Comparison of ENCODE assay signal across 21 mouse cellular contexts in the genomic region with DNA sequence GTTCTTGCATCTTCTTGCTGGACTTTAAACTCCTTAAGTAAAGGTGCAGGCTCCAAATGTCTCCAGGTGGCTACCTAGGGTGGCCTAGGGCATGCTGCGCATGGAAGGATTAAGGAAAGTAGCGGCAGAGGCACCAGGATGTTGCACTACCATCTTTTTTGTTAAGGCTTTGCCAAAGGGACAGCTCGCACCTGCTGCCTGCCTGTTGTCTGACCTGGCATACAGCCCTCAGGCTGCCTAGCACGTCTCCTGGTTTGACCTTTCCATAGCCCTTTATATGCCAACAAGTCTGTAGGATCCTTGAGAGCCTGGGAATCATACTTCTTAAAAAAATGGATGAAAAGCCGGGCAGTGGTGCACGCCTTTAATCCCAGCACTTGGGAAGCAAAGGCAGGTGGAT. TPM values are rescaled to one million over a fixed set of nuclear protein-coding genes. Genes with fewer than 3 reads are reported as not detected.
"Had no signal": no experiment of that assay in that cellular context is flagged by ENCODE, and none has a peak within 500 bp of the region (broad histone marks: within the 10 kb centered on the region; RNA-seq: fewer than 3 reads in every experiment).

No protein-coding gene starts in this region.

- H3K27me3 ChIP-seq: limb, embryonic 12.5 days; limb, embryonic 15.5 days; liver, embryonic 15.5 days had no signal

- H3K9me3 ChIP-seq: limb, embryonic 12.5 days; limb, embryonic 15.5 days; liver, embryonic 15.5 days; midbrain, embryonic 10.5 days had no signal

- H3K27ac ChIP-seq: limb, embryonic 12.5 days; limb, embryonic 15.5 days; liver, embryonic 15.5 days; midbrain, embryonic 10.5 days; stomach, postnatal 0 days had no signal

- H3K9ac ChIP-seq: limb, embryonic 12.5 days; limb, embryonic 15.5 days; liver, embryonic 15.5 days had no signal

- H3K4me3 ChIP-seq: limb, embryonic 12.5 days; limb, embryonic 15.5 days; liver, embryonic 15.5 days; midbrain, embryonic 10.5 days had no signal

- H3K4me2 ChIP-seq: limb, embryonic 12.5 days; limb, embryonic 15.5 days; liver, embryonic 15.5 days had no signal

- DNase-seq: kidney, adult 9 months; kidney, postnatal 14 days; kidney, postnatal 4 days; left cerebral cortex, postnatal 4 days; lung, adult 2 months; lung, postnatal 14 days; lung, postnatal 4 days; midbrain, embryonic 14.5 days; thymus, adult 2 months; thymus, postnatal 14 days; thymus, postnatal 4 days had no signal

RNA-seq across cellular contexts. Expression of a gene that starts 4.1 kb away (rescaled TPM):
- total RNA-seq: layer of hippocampus, adult 18-20 months; layer of hippocampus, postnatal 14 days; left cerebral cortex, adult 8-10 months; left cerebral cortex, postnatal 14 days; midbrain, postnatal 0 days had no signal
